Mouse (Mus musculus): ENCODE data around the gene Emp1. TPM values are rescaled to one million over a fixed set of nuclear protein-coding genes. Genes with fewer than 3 reads are reported as not detected.

The Emp1 gene
- under 1 TPM; 0.71 to 0.95 TPM for polyA plus RNA-seq (2017; shearing (Covaris generic))

DNA sequence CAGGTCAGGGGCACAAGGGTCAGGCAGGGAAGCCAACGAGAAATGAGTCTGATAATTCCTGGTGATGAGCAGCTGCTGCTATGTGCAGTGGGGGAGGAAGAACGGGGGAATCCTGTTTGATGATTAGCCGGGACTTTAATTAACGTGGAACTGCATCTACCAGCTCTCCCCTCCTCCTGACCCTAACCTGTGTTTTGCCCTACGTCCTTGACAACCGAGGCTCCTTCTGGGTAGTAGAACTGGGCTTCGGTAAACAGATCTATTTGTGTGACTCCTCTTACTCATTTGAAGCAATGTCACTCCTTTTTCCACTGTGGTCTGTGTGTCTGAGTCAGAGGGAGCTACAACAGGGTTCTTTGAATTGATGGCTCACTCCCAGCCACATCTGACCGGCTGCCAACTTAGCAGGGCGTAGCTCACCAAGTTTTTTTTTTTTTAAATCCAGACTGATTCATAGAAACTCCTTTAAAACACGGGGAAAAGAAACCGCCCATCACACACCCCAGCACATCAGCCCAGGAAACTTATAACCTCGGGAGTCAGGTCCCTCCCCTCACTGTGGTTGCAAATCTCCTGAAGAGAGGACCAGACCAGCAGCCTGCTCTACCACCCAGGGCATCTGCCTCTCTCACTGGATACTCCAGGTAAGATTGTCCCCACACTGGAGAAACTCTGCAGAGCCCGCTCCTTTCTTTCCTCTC lies at the start of gene Emp1:
Gene Emp1, plus strand, starts transcription at position 87 of the 701 bp plus-strand sequence.
- ATAC-seq: peak; percentile 60

DNA sequence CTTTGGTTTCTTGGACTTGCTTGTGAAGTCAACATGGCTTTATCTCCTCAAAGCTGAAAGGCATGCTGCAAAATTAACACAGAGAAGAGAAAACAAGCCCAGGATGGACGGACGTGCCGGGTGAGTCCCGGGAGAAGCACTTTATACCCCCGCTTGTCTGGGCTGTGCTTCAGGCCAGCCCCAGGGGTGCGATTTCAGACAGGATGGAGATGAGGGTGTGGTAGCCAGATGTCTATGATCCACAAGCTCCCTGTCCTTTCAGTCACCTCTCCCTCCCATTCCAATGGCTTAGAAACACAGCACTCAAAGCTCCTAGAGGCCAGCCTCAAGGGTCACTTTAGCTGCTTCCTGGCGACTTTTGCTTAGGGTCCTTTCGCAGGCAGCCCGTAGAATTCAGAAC lies 48.4 kb upstream of the Emp1 start:
- ATAC-seq: no peak

DNA sequence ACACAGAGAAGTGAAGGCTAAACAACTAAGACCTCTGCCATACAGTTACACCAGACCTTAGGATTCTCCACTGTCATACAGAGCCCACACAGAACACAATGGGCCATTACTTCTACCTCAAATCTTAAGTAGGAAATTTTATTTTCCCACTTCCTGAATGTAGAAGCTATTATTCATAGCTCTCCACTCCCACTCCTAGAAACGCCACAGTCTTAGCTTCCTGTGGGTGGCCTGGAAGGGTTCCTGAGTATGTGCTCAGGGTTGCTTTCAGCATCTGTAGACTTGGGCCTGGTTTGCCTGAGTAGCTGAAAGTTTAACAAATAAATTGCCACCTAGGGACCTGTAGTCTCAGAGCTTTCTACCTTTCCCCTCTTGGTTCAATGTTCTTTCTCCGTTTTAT lies 46.2 kb upstream of the Emp1 start:
- no peak for ATAC-seq

DNA sequence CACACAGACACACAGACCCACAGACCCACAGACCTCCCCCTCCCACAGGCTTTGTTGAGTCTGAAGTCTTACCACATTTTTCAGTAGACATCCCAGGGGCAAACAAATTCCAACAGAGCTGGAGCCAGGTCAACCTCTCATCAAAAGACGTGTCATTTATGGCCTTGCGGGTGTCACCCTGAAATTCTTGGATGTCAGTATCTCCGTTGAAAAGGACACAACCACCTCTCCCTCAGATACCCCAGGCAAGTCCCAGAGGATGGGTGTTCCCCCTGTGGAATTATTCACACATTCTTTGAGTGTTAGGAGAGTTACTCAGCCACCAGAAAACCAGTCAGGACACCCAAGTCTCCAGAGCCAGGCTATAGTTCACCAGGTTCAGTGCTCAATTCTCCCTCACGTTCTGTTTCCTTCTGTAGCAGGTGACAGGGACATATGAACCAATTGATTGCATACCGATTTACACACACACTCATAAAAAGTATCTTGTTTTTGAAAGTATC lies 42.9 kb upstream of the Emp1 start:
- ATAC-seq: no peak

DNA sequence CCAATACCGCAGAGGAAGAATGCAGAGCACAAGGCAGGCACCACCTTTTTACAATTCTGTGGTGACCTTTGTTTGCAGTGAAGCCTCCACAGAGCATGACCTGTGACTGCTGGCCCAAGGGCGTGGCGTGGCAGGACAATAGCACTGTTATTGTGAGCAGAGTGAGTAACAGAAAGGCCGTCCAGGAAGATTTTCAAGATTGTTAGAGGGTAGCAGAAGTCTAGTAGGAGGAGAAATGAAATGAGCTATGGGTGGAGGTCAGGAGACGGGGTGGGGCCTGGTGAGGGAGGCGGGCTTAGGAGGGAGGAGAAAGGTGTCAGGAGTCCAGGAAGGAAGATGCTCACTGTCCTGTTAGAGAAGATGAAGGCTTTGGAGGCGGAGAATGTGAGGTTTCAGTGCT lies 39.6 kb upstream of the Emp1 start:
- no peak for ATAC-seq

DNA sequence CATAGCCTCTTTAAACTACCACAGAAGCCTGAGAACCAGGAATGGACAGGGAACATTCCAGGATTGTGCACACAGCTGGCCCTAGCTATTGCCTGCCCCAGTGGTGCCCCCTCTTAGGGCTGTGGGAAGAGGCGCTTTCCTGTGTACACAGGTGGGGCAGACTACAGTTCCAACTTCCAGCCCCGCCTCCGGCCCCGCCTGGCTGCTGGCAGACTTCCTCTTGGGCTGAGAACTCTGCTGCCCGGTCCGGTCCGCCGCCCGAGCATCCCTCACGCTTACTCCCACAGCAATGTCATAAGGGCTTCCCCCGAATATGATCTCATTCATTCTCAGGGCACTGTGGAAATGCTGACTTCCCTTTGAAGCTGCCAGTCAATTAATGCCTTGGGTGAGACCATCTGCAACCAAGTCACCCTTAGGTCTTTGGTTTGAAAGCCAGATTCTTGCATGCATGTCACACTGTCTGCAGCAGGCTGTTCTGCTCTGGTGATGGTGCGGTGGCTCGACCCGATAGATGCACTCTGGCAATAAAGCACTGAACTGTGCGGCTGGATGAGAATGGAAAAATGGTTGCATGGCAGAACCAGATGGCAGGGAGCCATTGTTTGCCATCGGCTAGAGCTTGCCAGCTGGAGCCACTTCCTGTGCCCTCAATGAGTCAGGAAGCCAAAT lies 38.9 kb upstream of the Emp1 start:
- peak; percentile 70 for ATAC-seq

DNA sequence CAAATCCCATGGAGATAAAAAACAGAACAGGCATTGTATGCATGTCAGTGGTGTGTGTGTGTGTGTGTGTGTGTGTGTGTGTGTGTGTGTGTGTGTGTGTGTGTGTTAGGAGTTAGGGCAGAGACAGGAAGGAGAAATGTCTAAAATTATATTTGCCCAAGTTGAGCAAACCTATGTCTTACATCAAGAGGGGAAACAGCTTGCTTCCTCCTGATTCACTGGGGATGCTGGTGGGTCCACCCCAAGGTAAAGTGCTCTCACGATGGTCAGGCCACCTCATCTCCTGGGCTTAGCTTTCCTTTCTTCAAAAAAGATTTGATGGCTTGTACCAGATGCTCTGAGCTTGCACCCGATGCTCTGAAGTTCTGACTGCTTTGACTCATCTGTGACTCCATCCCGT lies 38.2 kb upstream of the Emp1 start:
- peak; percentile 36 for ATAC-seq

DNA sequence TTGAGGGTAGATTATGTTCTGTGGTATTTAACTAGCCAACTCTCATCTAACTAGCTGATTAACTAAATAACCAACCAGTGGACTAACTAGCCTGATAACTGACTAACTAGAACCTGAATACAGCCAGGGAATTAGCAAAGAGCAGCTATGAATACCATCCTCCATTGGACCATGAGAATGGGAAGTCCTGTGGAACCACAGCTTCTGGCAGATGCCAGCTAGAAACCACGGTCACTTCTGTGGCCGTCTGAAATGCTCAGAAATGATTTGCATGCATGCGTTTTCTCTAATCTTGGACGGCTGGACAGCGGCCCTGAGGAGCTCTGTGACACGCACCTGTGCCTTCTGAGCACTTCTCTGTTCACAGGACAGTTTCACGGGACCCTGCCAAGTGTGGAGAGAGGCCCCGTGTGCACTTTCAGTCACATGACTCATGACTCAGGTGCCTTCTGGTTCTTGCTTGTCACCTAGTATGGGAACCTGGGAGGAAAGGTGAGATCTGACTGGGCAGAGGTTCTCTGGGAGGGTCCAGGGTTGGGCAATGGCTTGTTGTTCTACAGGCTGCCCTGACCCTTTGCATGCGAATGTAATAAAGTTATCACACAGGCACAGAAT lies 37.6 kb upstream of the Emp1 start:
- ATAC-seq: no peak

DNA sequence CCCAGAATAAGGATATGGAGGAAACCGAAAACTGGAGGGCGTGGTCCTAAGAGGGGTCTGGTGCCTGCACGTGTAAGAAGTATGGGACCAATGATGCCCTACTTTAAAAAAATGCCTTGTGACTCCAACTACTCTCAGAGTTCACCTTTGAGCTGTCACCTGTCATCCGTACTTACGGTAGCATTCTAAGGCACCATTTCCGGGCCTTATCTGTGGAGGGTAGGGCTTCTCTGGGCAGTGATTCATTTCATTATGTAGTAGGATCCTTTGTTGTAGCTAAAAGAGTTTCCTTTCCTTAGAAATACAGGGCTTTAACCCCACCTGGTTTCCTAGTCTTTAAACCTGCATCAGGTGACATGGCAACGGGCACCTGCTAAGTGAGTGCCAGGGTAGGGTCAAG lies 35.5 kb upstream of the Emp1 start:
- no peak for ATAC-seq

DNA sequence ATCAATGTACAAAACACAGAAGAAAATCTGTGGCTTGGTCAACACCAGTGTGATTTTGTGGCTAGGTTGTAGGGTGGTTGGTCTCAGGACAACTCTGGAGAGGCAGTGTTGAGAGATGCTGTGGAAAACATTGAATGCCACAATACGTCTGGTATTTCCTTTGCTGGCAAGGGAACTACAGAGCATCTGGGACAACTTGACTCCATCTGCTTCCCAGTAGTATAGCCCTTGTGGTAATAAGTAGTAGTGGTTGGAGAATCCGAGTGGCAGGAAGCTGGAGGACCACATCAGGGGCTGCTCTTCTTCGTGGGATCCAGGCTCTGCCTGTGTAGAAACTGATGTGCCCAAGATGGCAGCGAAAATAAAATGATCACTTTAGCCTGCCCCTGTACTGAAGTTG lies 30.4 kb upstream of the Emp1 start:
- ATAC-seq: no peak

DNA sequence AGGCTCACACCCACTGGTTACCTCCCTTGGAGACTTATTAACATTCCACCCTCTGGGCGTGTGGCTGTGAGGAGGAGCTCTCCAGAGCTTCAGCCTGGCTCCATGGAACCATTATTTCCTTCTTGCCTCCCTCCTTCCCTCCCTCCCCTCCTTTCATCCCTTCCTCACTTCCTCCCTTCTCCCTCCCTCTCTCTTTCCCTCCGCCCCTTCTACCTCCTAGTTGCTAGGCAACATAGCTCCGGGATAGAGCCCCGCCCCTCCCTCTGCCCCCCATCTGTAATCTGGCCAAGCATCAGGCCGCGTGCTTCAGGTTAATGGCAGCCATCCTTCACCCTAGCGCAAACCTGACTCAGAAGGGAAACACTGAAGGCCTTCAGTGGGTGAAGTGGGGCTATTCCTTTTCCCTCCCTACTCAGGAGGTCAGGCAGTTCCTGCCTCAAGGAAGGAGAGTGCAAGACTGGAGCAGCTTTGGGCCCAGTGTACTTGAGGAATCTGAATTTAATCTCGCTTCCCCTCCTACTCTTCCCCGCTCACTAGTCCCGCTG lies 29.5 kb upstream of the Emp1 start:
- ATAC-seq: no peak

DNA sequence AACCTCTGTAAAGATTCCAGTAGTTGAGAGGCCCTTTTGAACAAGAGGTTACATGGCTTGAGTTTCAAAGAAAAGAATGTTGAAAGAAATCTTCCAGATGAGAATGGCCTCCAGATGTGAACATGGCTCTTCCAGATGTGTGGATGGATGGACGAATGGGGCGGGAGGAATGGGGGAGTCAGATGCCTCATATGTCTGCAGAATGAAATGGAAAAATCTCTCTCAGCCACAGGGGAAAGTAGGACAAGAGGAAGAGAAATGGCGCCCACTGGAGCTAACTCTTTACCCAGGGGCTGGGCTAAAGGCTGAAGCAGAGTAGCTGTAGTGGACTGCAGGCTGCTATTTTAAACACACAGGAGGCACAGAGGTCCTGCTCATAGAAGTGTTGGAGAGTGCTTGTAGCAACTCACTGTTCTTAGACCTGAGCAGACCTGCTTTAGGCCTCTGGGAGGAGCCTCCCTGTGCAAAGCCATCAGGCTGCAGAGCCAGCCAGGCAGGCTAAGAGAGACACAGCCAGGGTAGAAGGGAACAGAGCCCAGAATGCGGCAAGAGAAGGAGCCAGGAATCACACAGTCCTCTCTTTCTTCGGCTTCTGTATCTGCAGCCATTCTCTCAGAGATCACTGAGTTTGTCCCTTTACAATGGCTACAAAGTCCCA lies 28.2 kb upstream of the Emp1 start:
- no peak for ATAC-seq

DNA sequence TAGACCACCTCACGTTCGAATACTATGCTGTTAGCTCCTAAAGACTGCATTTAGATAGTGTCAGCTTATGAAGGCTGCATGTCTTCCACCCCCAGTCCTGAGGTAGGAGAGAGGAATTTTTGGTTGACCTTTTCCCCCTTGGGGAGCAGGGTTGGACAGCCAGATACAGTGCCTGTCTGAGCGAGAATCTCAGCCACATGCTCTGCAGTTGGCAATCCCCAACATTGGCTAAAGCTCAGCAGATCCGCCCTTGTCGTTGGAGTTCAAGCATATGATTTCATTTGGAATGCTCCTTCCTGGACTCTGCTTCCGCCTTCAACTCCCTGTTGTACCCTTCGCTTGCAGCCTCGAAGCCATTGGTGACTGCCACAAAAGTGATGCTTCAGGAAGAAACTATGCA lies 26.0 kb upstream of the Emp1 start:
- no peak for ATAC-seq

DNA sequence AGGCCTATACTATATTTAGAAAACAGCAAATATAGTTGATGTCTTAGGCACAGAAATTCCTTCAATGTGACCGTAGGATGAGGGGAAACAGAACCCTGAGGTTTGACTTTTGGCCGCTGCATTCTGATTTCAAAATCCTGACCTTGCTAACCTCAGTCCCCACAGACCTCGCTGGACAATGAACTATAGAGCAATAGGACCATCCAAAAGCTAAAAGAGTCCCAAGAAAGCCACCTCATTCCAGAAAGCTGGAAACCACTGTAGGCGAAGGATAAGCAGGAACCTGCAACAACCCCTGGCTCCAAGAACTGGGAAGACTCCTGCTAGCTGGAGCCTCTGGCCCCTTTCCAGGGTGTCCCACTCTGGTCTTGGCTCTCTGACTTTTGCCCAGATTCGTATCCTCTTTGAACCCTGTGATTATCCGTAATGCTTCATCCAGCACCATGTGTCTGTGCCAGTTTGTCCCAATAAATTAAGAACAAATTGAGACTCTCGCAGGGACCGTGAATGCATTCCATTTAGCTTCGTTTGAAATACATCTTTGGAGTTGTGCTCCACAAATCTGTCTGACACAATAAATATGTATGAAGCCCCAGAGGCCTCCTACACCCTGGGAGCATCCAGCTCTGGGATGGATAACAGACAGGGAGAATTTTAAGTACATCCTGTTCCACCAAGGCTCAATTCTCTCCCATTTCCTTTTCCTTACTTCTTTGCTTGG lies 21.8 kb upstream of the Emp1 start:
- ATAC-seq: no peak

DNA sequence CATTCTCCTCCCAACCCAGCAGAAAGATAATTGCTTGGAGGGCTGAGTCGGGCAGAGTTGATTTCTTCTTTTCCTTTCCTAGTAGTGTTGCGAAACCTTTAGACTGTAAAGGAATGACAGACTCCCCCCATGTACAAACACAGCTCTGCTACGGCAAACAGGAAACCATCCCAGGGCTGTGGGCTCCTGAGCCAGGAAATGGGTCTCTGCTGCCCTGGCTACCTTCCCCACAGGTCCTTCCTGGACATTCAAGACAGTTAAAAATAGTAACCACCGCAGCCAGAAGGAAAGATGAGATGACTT lies 21.3 kb upstream of the Emp1 start:
- ATAC-seq: no peak

DNA sequence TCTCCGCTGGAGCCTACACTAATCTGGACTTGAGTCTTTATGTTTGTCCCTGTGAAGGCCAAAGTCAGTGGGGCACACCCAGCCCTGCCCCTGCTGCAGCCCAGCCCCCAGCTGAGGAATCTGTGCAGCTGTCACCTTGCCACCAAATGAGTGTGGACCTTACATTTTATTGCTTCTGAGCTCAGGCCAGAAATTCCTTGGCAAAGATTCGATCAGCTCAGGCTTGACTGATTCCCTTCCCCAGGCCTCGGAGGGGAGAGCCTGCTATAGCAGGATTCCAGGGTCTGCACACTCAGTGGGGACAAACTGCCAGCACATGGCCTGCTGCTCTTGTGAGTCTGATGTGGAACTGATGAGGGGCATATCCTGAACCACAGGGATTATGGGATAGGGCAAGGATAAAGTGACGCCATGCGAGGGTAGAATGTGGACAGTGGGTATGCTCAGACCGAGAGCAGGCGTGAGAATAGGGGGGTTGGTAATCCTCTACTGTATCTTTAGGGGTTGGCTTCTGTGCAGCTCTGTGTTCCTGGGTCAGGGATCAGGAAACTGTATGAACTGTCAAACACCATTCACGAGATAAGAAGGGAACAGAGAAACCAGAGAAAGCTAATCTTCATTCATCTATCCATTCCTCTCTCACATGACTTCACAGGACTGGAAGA lies 10.6 kb upstream of the Emp1 start:
- no peak for ATAC-seq

DNA sequence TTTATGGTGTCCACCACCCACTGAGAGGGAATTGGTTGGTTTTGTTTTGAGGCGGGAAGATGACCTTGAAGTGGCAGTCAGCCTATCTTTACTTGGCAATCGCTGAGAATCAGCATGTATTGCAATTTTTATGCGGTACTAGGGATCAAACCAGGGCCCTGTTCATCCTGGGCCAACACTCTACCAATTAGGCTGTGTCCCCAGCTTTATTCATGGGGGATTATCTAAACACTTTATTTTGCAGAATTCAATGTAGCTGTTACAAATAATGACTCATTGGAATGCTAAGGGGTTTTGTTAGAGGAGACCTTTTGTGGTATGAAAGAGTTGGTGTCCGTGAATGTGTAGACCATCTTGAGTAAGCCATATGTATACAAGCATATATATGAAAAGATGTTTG lies 9.8 kb upstream of the Emp1 start:
- no peak for ATAC-seq

DNA sequence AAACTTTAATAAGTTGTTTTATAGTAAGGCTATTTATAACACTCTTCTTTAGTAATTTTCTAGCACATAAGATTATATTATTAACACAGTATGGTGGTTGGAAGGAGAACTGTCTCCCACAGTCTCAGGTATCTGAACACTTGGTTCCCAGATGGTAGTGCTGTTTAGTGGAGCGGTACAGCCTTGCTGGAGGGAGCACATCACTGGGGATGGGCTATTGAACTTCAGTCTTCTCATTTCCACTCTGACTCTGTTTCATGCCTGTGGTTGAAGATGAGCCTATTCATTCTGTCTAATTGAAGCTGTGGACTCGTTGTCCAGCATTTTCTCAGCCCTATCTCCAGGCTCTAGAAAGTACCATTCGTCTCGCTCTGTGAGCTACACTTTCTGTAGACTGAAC lies 7.4 kb upstream of the Emp1 start:
- ATAC-seq: no peak

DNA sequence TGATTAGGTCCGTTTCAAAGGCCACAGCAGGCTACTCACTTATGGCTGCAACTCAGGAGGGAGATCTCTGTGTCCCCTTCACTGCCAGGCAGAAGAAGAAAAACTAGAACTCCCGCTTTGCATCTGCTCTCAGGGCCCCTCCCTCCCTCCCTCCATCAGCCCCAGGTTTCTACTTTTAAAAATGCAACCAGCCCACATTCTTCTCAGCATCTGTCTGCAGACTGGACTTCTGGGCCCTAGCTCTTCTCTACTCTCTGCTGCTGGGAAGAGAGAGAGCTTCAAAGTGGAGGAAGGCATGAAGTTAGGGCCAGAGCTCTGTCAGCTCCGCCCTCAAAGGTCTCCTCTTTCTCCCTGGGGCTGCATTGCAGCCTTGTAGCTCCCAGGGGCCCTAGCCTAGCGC lies 2.0 kb upstream of the Emp1 start:
- no peak for ATAC-seq

DNA sequence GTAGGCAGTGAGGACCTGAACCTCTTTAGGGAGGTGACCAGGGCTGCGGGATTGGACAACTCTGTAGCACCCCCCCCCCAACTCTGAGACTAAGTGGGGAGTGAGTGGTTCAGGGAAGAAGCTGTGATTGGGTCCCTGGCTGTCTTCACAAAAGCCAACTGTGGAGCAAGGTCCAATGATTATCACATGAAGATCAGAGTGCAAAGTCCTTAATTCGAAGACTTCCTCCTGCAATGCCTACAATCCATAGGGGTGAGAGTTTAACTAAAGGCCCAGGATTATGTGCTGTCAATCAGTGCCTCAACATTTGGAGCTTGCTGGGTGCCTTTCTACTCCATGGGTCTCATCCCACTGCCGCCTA lies 267 bp upstream of the Emp1 start:
- no peak for ATAC-seq

DNA sequence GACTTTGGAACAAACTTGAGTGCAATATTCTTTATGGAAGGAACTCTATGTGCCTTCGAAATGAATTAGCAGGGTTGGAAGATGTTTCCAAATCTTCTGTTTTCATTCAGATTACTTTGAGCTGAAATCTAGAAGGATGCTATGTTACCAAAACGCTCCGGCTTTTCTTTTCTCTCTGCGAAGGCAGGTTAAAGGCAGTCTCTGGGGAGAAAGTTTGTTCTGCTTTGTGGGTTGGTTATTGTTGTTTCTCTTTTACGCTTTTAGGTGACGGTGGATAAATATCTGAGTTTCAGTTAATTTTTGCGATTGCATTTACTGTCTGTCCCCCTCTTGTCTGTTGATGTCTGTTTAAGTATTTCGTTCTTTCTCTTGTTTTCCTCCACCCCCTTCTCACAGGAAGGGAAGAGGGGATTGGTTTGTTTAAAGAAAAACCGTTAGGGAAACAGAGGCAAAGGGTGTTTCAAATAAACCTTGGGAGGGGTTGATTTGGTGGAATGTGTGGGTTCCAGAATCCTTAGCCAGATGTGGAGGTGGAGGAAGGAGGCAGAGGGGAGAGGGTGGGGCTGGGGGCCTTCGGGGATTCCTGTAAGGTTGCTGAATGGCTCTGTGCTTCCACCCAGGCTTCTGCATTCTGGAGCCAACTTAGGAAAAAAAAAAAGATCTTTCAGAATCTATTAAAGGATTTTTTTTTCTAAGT lies 1.1 kb downstream of the Emp1 start:
- ATAC-seq: no peak

Measured in CD4-positive, CD25-positive, alpha-beta regulatory T cell, adult 4 months (primary cell).